Mouse (Mus musculus): ENCODE results near the gene Prg2.

DNA sequence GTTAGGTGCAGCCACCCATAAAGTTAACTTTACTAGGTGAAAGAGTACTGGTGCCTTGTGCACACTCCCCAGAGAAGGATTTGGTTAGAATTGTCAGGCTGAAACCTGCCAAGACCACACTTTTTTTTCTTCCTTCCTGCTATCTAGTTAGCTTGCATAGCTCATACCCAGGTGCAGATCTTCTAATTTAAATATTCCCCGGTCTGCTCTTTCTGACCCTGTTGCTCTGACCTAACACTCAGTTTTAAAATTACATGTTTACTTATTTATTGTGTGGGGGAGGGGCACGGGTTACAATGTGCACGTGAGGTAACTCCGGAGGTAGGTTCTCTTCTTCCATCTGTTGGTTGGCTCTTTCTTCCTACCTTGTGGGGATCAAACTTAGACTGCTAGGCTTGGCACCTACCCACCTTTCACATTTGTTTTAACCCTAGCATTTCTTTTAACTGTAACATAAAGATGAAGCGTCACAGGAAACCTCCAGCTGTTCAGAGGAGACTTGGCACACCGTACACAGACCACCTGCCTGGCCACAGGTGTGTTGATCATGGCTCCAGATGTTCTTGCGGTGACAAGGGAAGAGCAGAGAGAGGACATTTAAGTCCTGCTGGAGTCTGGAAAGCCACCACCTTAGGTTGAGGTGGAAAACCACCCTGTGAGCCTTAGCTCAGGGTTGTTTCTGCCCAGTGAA is 16.0 kb upstream of the Prg2 start:
- TF ChIP-seq GATA1 (IDR thresholded peaks at IDR 0.05; ENCODE audit: low read length), result no peak
- TF ChIP-seq TAL1 (IDR thresholded peaks at IDR 0.05; ENCODE audit: low read length), result no peak

Measured in erythroblast, embryonic 14.5 days (primary cell).